Mouse (Mus musculus): ENCODE data around the gene Rhoh. TPM values are rescaled to one million over a fixed set of nuclear protein-coding genes. Genes with fewer than 3 reads are reported as not detected.
A peak's percentile ranks its signal among the peaks of the same experiment; 100 is the strongest.

Gene Rhoh
- total and polyA plus RNA-seq, 3 experiments, result 12.1 to 22.1 (median 18.9) TPM

- peaks cover 12 to 57% of the 10 kb centered on the region in 2 experiments for H3K4me1 ChIP-seq (ENCODE audit: control insufficient read depth in 1 of 2, insufficient read depth in 2 of 2)
- 0 out of 2 replicates have a peak overlapping the region, but pooled peaks have one; percentile 1 for H3K4me2 ChIP-seq (ENCODE audit: insufficient read depth, low read depth, poor library complexity, severe bottlenecking)
- peaks cover 55% of the 10 kb centered on the region for H3K79me2 ChIP-seq (replicated peaks; ENCODE audit: control insufficient read depth, extremely low read depth, insufficient read depth, poor library complexity, severe bottlenecking)
- H3K27me3 ChIP-seq (replicated peaks), result no peaks in the 10 kb centered on the region
- no peak for DNase-seq (ENCODE audit: extremely low read depth)
- TF ChIP-seq BHLHE40 (IDR thresholded peaks at IDR 0.05; ENCODE audit: low read depth, low read length), result no peak
- no peak for TF ChIP-seq NELFE (IDR thresholded peaks at IDR 0.05; ENCODE audit: low read depth, low read length)
- no peak for TF ChIP-seq CHD1 (IDR thresholded peaks at IDR 0.05; ENCODE audit: low read depth, low read length)
- no peak for TF ChIP-seq USF1 (IDR thresholded peaks at IDR 0.05; ENCODE audit: low read depth, low read length)
- TF ChIP-seq CHD2 (IDR thresholded peaks at IDR 0.05; ENCODE audit: low read length), result no peak
- TF ChIP-seq MAFK (IDR thresholded peaks at IDR 0.05; ENCODE audit: insufficient replicate concordance, low read length), result no peak
- no peak for TF ChIP-seq E2F4 (IDR thresholded peaks at IDR 0.05; ENCODE audit: insufficient replicate concordance, low read depth, low read length)
- TF ChIP-seq PAX5 (IDR thresholded peaks at IDR 0.05; ENCODE audit: low read length), result no peak
- TF ChIP-seq SIN3A (IDR thresholded peaks at IDR 0.05; ENCODE audit: low read length), result no peak
- peak; percentile 43; the same call in 1 of the 2 replicates for TF ChIP-seq IRF4 (IDR thresholded peaks at IDR 0.05; ENCODE audit: low read depth, low read length)
- 0 out of 2 replicates have a peak, but pooled peaks have one; percentile 20 for TF ChIP-seq JUN (IDR thresholded peaks at IDR 0.05; ENCODE audit: insufficient read depth, low read depth, low read length)
- TF ChIP-seq ZKSCAN1 (IDR thresholded peaks at IDR 0.05; ENCODE audit: borderline replicate concordance, low read depth, low read length), result no peak
- peak; percentile 23; the same call in 1 of the 2 replicates for TF ChIP-seq ETS1 (conservative IDR thresholded peaks at IDR 0.05; ENCODE audit: low read depth, low read length)
- no peak for TF ChIP-seq ZMIZ1 (IDR thresholded peaks at IDR 0.05; ENCODE audit: low read depth, low read length)
- no peak for TF ChIP-seq JUND (conservative IDR thresholded peaks at IDR 0.05; ENCODE audit: low read depth, low read length)
- TF ChIP-seq MEF2A (IDR thresholded peaks at IDR 0.05; ENCODE audit: borderline replicate concordance, low read depth, low read length), result no peak
- TF ChIP-seq ZNF384 (IDR thresholded peaks at IDR 0.05; ENCODE audit: low read depth, low read length), result no peak
- no peak for TF ChIP-seq KAT2A (IDR thresholded peaks at IDR 0.05; ENCODE audit: insufficient replicate concordance, low read length)
- TF ChIP-seq TCF12 (IDR thresholded peaks at IDR 0.05; ENCODE audit: low read depth, low read length), result peak; percentile 39; the same call in 1 of the 2 replicates
- TF ChIP-seq UBTF (IDR thresholded peaks at IDR 0.05; ENCODE audit: low read depth, low read length), result no peak
- TF ChIP-seq MAZ (IDR thresholded peaks at IDR 0.05; ENCODE audit: low read depth, low read length), result no peak
- TF ChIP-seq GABPA (IDR thresholded peaks at IDR 0.05; ENCODE audit: insufficient replicate concordance, low read depth, low read length), result no peak
- H3K9me3 ChIP-seq (replicated peaks; ENCODE audit: low read length), result no peaks in the 10 kb centered on the region
- peak overlapping the region; percentile 11; the same call in 1 of the 2 replicates for H3K27ac ChIP-seq (ENCODE audit: insufficient read depth, low read depth)
- no peak overlapping the region for H3K9ac ChIP-seq (ENCODE audit: insufficient read depth, low read depth)
- no peak overlapping the region for H3K4me3 ChIP-seq (replicated peaks in 1 of 3; ENCODE audit: low read depth in 2 of 3, low read length in 2 of 3, poor library complexity in 1 of 3)
- dilution Hi-C loops (cut with MboI; ENCODE audit: extremely low pct_ligation_motif_present, extremely low pct_unique_long_range_greater_than_20kb, low sequenced_read_pairs) (no loop called here), in situ Hi-C loops (cut with MboI; ENCODE audit: low pct_ligation_motif_present, low pct_unique_long_range_greater_than_20kb, low sequenced_read_pairs) (no loop called here)
- peaks cover 17 to 55% of the 10 kb centered on the region in 2 experiments for H3K36me3 ChIP-seq (replicated peaks in 1 of 2; ENCODE audit: control insufficient read depth in 1 of 2, insufficient read depth in 1 of 2, low read length in 1 of 2)
Observed at GRCm38 (mm10) chr5:65882476-65883205, 21.6 kb downstream of the Rhoh start.

Measured in CH12.LX (cell line).